Mouse (Mus musculus) spleen, adult 2 months (tissue): ENCODE data around the gene Atg2b.

Source experiments
- CTCF ChIP-seq: fragments of 200-500 bp; IDR thresholded peaks from 2 replicates; pipeline ENCODE4 v1.5.1; 2011; ENCODE audit warnings: mild to moderate bottlenecking, inconsistent platforms; ENCODE audit not compliant: insufficient read depth, insufficient read length, insufficient replicate concordance; ENCODE audit errors: extremely low read depth
- POLR2A ChIP-seq: fragments of 200-500 bp; IDR thresholded peaks from 2 replicates; pipeline ENCODE4 v1.6.1; 2011; ENCODE audit warnings: low read depth, low read length, inconsistent platforms

DNA sequence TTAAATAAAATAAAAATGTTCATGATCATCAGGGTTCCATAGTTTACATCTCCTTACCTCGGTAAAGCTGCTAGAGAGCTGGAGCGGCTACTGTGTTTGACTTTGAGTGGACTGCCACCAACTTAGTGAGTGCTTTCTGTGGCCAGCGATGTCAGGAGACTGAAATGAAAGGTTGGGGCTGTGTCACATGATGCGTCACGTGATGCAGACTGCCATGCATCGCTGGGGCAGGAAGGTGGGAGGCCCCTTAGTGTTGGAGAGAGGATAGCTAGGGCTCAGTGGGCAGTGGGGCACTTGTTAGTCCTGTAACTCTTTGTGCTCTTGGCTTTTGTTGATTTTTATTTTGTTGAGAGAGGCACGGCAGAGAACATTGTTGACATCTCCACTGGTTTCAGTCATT lies 10.8 kb upstream of the Atg2b start:
- TF ChIP-seq CTCF (no peak), POLR2A (no peak)
